Comparison of ENCODE assay signal across 9 mouse cellular contexts in the genomic region with DNA sequence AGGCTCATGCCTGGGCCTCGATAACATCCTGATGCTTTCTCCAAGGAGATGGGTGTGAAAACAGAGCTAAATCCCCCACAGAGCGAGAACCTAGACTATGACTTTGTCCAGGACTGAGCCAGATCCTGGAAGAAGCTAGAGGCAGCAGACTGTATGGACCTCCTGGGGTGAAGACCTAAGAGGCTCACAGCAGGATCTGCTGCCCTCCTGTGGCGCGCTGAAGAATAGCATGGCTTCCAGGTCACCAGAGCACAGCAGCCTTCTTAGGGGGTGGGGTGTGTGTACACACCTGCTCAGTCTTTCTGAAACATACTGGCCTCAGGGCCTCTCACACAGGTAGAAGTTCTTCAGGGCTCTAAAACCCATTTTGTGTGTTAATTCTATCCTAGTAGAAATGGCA. TPM values are rescaled to one million over a fixed set of nuclear protein-coding genes. Genes with fewer than 3 reads are reported as not detected.
A peak's percentile ranks its signal among the peaks of the same experiment; 100 is the strongest.
DNase-seq lines count a peak whose midpoint lies in the region; ATAC-seq and TF ChIP-seq lines count a peak whose summit lies in the region.
"Had no signal": no experiment of that assay in that cellular context is flagged by ENCODE, and none has a peak within 500 bp of the region (broad histone marks: within the 10 kb centered on the region; RNA-seq: fewer than 3 reads in every experiment).

No protein-coding gene starts in this region.

- H3K9me3 ChIP-seq in G1E (replicated peaks), result no peaks in the 10 kb centered on the region
- H3K9me3 ChIP-seq in forebrain, embryonic 12.5 days, result no peaks in the 10 kb centered on the region
- no peaks in the 10 kb centered on the region for H3K9me3 ChIP-seq in lung, embryonic 16.5 days (ENCODE audit: control insufficient read depth, low read length)
- H3K9me3 ChIP-seq: heart, embryonic 15.5 days had no signal

- 22% methylated on average over 4 of the region's 4 CpGs for WGBS in forebrain, embryonic 12.5 days
- 15% methylated on average over 4 of the region's 4 CpGs for WGBS in lung, embryonic 16.5 days

- peaks cover 37% of the 10 kb centered on the region for H3K27me3 ChIP-seq in G1E (ENCODE audit: insufficient read depth, low read length)
- no peaks in the 10 kb centered on the region for H3K27me3 ChIP-seq in forebrain, embryonic 12.5 days
- H3K27me3 ChIP-seq in lung, embryonic 16.5 days (ENCODE audit: control insufficient read depth, insufficient read depth, low read depth, low read length), result no peaks in the 10 kb centered on the region
- H3K27me3 ChIP-seq: heart, embryonic 15.5 days had no signal

- no peak overlapping the region for H3K4me2 ChIP-seq in forebrain, embryonic 12.5 days
- H3K4me2 ChIP-seq in lung, embryonic 16.5 days (ENCODE audit: low read depth, low read length), result no peak overlapping the region
- H3K4me2 ChIP-seq: heart, embryonic 15.5 days had no signal

- TF ChIP-seq CTCF in G1E (IDR thresholded peaks at IDR 0.05; ENCODE audit: low read depth, low read length), result peak; percentile 95
- peak; percentile 100 for TF ChIP-seq CTCF in layer of hippocampus, adult 2 months (conservative IDR thresholded peaks at IDR 0.05)

- H3K36me3 ChIP-seq in G1E (replicated peaks), result no peaks in the 10 kb centered on the region
- H3K36me3 ChIP-seq in forebrain, embryonic 12.5 days (replicated peaks), result no peaks in the 10 kb centered on the region
- H3K36me3 ChIP-seq in lung, embryonic 16.5 days (ENCODE audit: control insufficient read depth, insufficient read depth, low read length), result no peaks in the 10 kb centered on the region
- H3K36me3 ChIP-seq: heart, embryonic 15.5 days had no signal

- peak; percentile 80 for DNase-seq in G1E (ENCODE audit: low spot score)
- DNase-seq in c-Kit-positive CD71-positive TER-119-negative erythroid progenitor cells, embryonic 14.5 days (ENCODE audit: low read depth), result peak; percentile 50
- DNase-seq in heart, postnatal 4 days, result peak; percentile 77
- DNase-seq in layer of hippocampus, adult 2 months (ENCODE audit: low spot score in 2 of 2), result peak; percentile 49 to 60
- peak; percentile 51 for DNase-seq in ovary, postnatal 14 days (ENCODE audit: low spot score)
- peak; percentile 83 for DNase-seq in thymus, postnatal 4 days

- peak; percentile 68 for ATAC-seq in G1E (ENCODE audit: extremely low read depth, insufficient number of reproducible peaks, low FRiP score, poor library complexity, severe bottlenecking)
- ATAC-seq in forebrain, embryonic 12.5 days (ENCODE audit: low FRiP score), result peak; percentile 57; the same call in 1 of the 2 replicates
- peak; percentile 92 for ATAC-seq in lung, embryonic 16.5 days (ENCODE audit: low read depth)

- H3K4me1 ChIP-seq in G1E (ENCODE audit: insufficient read depth, low read depth, low read length), result peaks cover 10% of the 10 kb centered on the region
- H3K4me1 ChIP-seq in forebrain, embryonic 12.5 days, result no peaks in the 10 kb centered on the region
- no peaks in the 10 kb centered on the region for H3K4me1 ChIP-seq in lung, embryonic 16.5 days (replicated peaks; ENCODE audit: control insufficient read depth, insufficient read depth, low read length)

- no peak overlapping the region for H3K4me3 ChIP-seq in G1E (ENCODE audit: low read depth, low read length)
- no peak overlapping the region for H3K4me3 ChIP-seq in forebrain, embryonic 12.5 days (replicated peaks)
- H3K4me3 ChIP-seq in layer of hippocampus, adult 2 months, result no peak overlapping the region
- no peak overlapping the region for H3K4me3 ChIP-seq in lung, embryonic 16.5 days (ENCODE audit: low read length)
- H3K4me3 ChIP-seq: heart, embryonic 15.5 days had no signal

- H3K9ac ChIP-seq in forebrain, embryonic 12.5 days, result no peak overlapping the region
- no peak overlapping the region for H3K9ac ChIP-seq in lung, embryonic 16.5 days (ENCODE audit: low read length)
- H3K9ac ChIP-seq: heart, embryonic 15.5 days had no signal

- H3K27ac ChIP-seq in forebrain, embryonic 12.5 days, result no peak overlapping the region
- no peak overlapping the region for H3K27ac ChIP-seq in layer of hippocampus, adult 2 months
- H3K27ac ChIP-seq in lung, embryonic 16.5 days (ENCODE audit: low read length), result no peak overlapping the region
- H3K27ac ChIP-seq: heart, embryonic 15.5 days had no signal

RNA-seq across cellular contexts. Expression of a gene that starts 15.6 kb away (rescaled TPM):
- total RNA-seq in G1E (2014; fragmentation: Nextera tagmentation) (3.6 and 4.4 TPM in 2 replicates), G1E (2017) (4.0 and 4.3 TPM in 2 replicates)
- polyA plus RNA-seq in G1E (2012), result 4.6 and 6.2 TPM in 2 replicates
- polyA plus RNA-seq in forebrain, embryonic 12.5 days (2016; fragmentation: Nextera tagmentation; extraction: Ambion mirVana), result 1.4 and 2.0 TPM in 2 replicates
- 100 to 1,000 TPM; 232 to 252 TPM for total RNA-seq in heart, postnatal 4 days (2021)
- 10 to 100 TPM; 56.1 to 65.6 TPM for total RNA-seq in layer of hippocampus, adult 2 months (2021)
- 11.2 and 15.5 TPM in 2 replicates for polyA plus RNA-seq in lung, embryonic 16.5 days (2015; fragmentation: Nextera tagmentation; extraction: Ambion mirVana)

RNA-seq across cellular contexts. Expression of a gene that starts 48.2 kb away (rescaled TPM):
- total RNA-seq in G1E (2014; fragmentation: Nextera tagmentation) (19.4 and 24.1 TPM in 2 replicates), G1E (2017) (126 and 146 TPM in 2 replicates)
- polyA plus RNA-seq in G1E (2012), result 15.8 and 20.2 TPM in 2 replicates
- polyA plus RNA-seq in forebrain, embryonic 12.5 days (2016; fragmentation: Nextera tagmentation; extraction: Ambion mirVana), result 6.4 and 7.9 TPM in 2 replicates
- 10 to 100 TPM; 12.5 to 12.7 TPM for total RNA-seq in heart, postnatal 4 days (2021)
- total RNA-seq in layer of hippocampus, adult 2 months (2021), result 10 to 100 TPM; 17.2 to 22.2 TPM
- polyA plus RNA-seq in lung, embryonic 16.5 days (2015; fragmentation: Nextera tagmentation; extraction: Ambion mirVana), result 13.2 and 14.6 TPM in 2 replicates

Comparison
In these comparisons a context has a peak if more than half of its experiments do, and no peak if none do; other contexts are left out.
1. RNA of a gene that starts 15.6 kb away (total RNA-seq): 232 to 252 TPM in heart, postnatal 4 days and 56.1 to 65.6 TPM in layer of hippocampus, adult 2 months; 3.6 to 4.4 TPM in G1E; every median in the first group is over 10 times any median in the second.
2. Peak in every context shown above with its lines, with median percentiles within 50 percentile points of each other: ATAC-seq and DNase-seq.